Mouse (Mus musculus) left cerebral cortex, adult 18-20 months (tissue): ENCODE results near the gene Setd7. TPM values are rescaled to one million over a fixed set of nuclear protein-coding genes. Genes with fewer than 3 reads are reported as not detected.
A peak's percentile ranks its signal among the peaks of the same experiment; 100 is the strongest.

ENCODE experiments used
- DNase-seq, 2 experiments: peaks; one replicate each; pipeline ENCODE4 v3.0.0; 2021 to 2022; ENCODE audit warnings: low spot score in 2 of 2, mixed read lengths in 1 of 2
- total RNA-seq, 2 experiments: library from RNA; stranded (reverse); gene quantifications; 2 replicates each; pipeline ENCODE4 v1.2.3; 2021

The Setd7 gene
- total RNA-seq, 2 experiments from 2014 or later = 125 to 129 TPM

- peak; percentile 63 to 69 for DNase-seq
Observed at GRCm38 (mm10) chr3:51561109-51561992, 672 bp upstream of the Setd7 start.

- peak; percentile 69 to 77 for DNase-seq
Observed at GRCm38 (mm10) chr3:51559594-51560450, 857 bp downstream of the Setd7 start.

- no peak for DNase-seq
Observed at GRCm38 (mm10) chr3:51555583-51555982, 5.1 kb downstream of the Setd7 start.

- no peak for DNase-seq
Observed at GRCm38 (mm10) chr3:51554836-51555235, 5.8 kb downstream of the Setd7 start.

- no peak for DNase-seq
Observed at GRCm38 (mm10) chr3:51554067-51554466, 6.6 kb downstream of the Setd7 start.

- peak; percentile 30 to 42 for DNase-seq
Observed at GRCm38 (mm10) chr3:51553497-51553875, 7.2 kb downstream of the Setd7 start.

- no peak for DNase-seq
Observed at GRCm38 (mm10) chr3:51552841-51553496, 7.7 kb downstream of the Setd7 start.

- no peak for DNase-seq
Observed at GRCm38 (mm10) chr3:51552197-51552596, 8.5 kb downstream of the Setd7 start.

GRCm38 (mm10) chr3:51548987-51549579, 11.6 kb downstream of the Setd7 start:
- no peak for DNase-seq

- no peak for DNase-seq
Observed at GRCm38 (mm10) chr3:51547577-51547976, 13.1 kb downstream of the Setd7 start.

GRCm38 (mm10) chr3:51544442-51545128, 16.1 kb downstream of the Setd7 start:
- no peak for DNase-seq

GRCm38 (mm10) chr3:51540659-51541058, 20.0 kb downstream of the Setd7 start:
- no peak for DNase-seq

- peak; percentile 65 to 77 for DNase-seq
Observed at GRCm38 (mm10) chr3:51539567-51540408, 20.9 kb downstream of the Setd7 start.

GRCm38 (mm10) chr3:51534013-51534412, 26.7 kb downstream of the Setd7 start:
- DNase-seq = no peak

GRCm38 (mm10) chr3:51533573-51533972, 27.1 kb downstream of the Setd7 start:
- no peak for DNase-seq

- DNase-seq = no peak
Observed at GRCm38 (mm10) chr3:51532282-51532620, 28.4 kb downstream of the Setd7 start.

- no peak for DNase-seq
Observed at GRCm38 (mm10) chr3:51531473-51532281, 29.0 kb downstream of the Setd7 start.

GRCm38 (mm10) chr3:51526891-51527290, 33.8 kb downstream of the Setd7 start:
- peak; percentile 66 to 75 for DNase-seq
